Mouse (Mus musculus) T-helper 2 cell (primary cell): ENCODE measurements around the gene Echs1.
"Not testable (repeated sequence)": the region's sequence is repeated elsewhere in the genome, so short reads cannot be mapped to it uniquely, and the experiment has no call there.

Experiments
- in situ Hi-C: fragments of 300-600 bp; cut with MboI, MseI; formaldehyde crosslinking; loops from one replicate; pipeline ENCODE4 v1.15.1; 2025; ENCODE audit warnings: high pct_unique_total_duplicates

Echs1 gene

GRCm38 (mm10) chr7:140116329-140117054 lies at the start of gene Echs1:
Gene Echs1 (minus strand): TSS chr7:140116476.
- in situ Hi-C loops: no loop called here

GRCm38 (mm10) chr7:140164664-140165063 lies 48.4 kb upstream of the Echs1 start, which contains the start of gene Olfr522:
Gene Olfr522 (minus strand): TSS chr7:140164764.
- in situ Hi-C loops: no loop called here

GRCm38 (mm10) chr7:140160363-140160762 lies 44.1 kb upstream of the Echs1 start:
- in situ Hi-C loops: no loop called here

GRCm38 (mm10) chr7:140154218-140154927 lies 38.1 kb upstream of the Echs1 start, which contains the start of gene Sprn:
Gene Sprn (minus strand): TSS chr7:140154877.
- in situ Hi-C loops: no loop called here

GRCm38 (mm10) chr7:140153829-140154217 lies 37.5 kb upstream of the Echs1 start:
- in situ Hi-C loops: no loop called here

GRCm38 (mm10) chr7:140153383-140153782 lies 37.1 kb upstream of the Echs1 start:
- in situ Hi-C loops: no loop called here

GRCm38 (mm10) chr7:140144550-140144949 lies 28.3 kb upstream of the Echs1 start:
- in situ Hi-C loops: no loop called here

GRCm38 (mm10) chr7:140141350-140141749 lies 25.1 kb upstream of the Echs1 start:
- in situ Hi-C loops: no loop called here

- in situ Hi-C loops: loop anchor here (5.0 kb wide), 1 partner anchor 56 kb away; the partner anchor contains the start of gene Caly
These were observed 21.7 kb upstream of the Echs1 start for GRCm38 (mm10) chr7:140138021-140138310.

GRCm38 (mm10) chr7:140137135-140138020 lies 21.1 kb upstream of the Echs1 start, which contains the start of gene Mtg1:
Gene Mtg1 (plus strand): TSS chr7:140137564.
- in situ Hi-C loops: loop anchor here (5.0 kb wide), 1 partner anchor 55 kb away; the partner anchor contains the start of gene Caly

- in situ Hi-C loops: loop anchor here (5.0 kb wide), 1 partner anchor 53 kb away; the partner anchor contains the start of gene Caly
These were observed 19.0 kb upstream of the Echs1 start for GRCm38 (mm10) chr7:140135106-140135770.

GRCm38 (mm10) chr7:140134033-140134432 lies 17.8 kb upstream of the Echs1 start:
- in situ Hi-C loops: not testable (repeated sequence)

GRCm38 (mm10) chr7:140132184-140132583 lies 15.9 kb upstream of the Echs1 start:
- in situ Hi-C loops: not testable (repeated sequence)

- in situ Hi-C loops: no loop called here
These were observed 11.6 kb upstream of the Echs1 start for GRCm38 (mm10) chr7:140127911-140128310.

- in situ Hi-C loops: no loop called here
These were observed 10.7 kb upstream of the Echs1 start for GRCm38 (mm10) chr7:140126934-140127333.

- in situ Hi-C loops: no loop called here
These were observed 9.7 kb upstream of the Echs1 start for GRCm38 (mm10) chr7:140126022-140126350.

GRCm38 (mm10) chr7:140125278-140126021 lies 9.2 kb upstream of the Echs1 start:
- in situ Hi-C loops: no loop called here

GRCm38 (mm10) chr7:140124382-140124781 lies 8.1 kb upstream of the Echs1 start:
- in situ Hi-C loops: no loop called here

- in situ Hi-C loops: no loop called here
These were observed 6.5 kb upstream of the Echs1 start for GRCm38 (mm10) chr7:140122765-140123164.

- in situ Hi-C loops: no loop called here
These were observed 5.1 kb upstream of the Echs1 start for GRCm38 (mm10) chr7:140121338-140121910.
